Comparison of ENCODE assay signal across 8 mouse cellular contexts in genomic region chr19:5715793-5716688, GRCm38 (mm10). TPM values are rescaled to one million over a fixed set of nuclear protein-coding genes. Genes with fewer than 3 reads are reported as not detected.
DNase-seq lines count a peak whose midpoint lies in the region; ATAC-seq and TF ChIP-seq lines count a peak whose summit lies in the region.

No protein-coding gene starts in this region.

- intact Hi-C loops in gastrocnemius, adult 2 months (cut with DNase I), result no loop called here
- intact Hi-C loops in gastrocnemius, postnatal 14 days (cut with DNase I; ENCODE audit: low total_unique reads), result no loop called here

- H3K27me3 ChIP-seq in G1E (ENCODE audit: insufficient read depth, low read length), result no peaks in the 10 kb centered on the region
- no peaks in the 10 kb centered on the region for H3K27me3 ChIP-seq in kidney, embryonic 15.5 days
- no peaks in the 10 kb centered on the region for H3K27me3 ChIP-seq in lung, embryonic 14.5 days (ENCODE audit: insufficient read depth, low read length)

- TF ChIP-seq CTCF in gastrocnemius, adult 2 months (IDR thresholded peaks at IDR 0.05), result peak; percentile 37
- peak; percentile 42; the same call in 1 of the 2 replicates for TF ChIP-seq CTCF in G1E (IDR thresholded peaks at IDR 0.05; ENCODE audit: low read depth, low read length)
- peak; percentile 67 for TF ChIP-seq CTCF in lung, embryonic 14.5 days (IDR thresholded peaks at IDR 0.05; ENCODE audit: low read depth)

- peak overlapping the region; percentile 15 for H3K4me3 ChIP-seq in gastrocnemius, adult 2 months
- peak overlapping the region; percentile 7; the same call in 1 of the 2 replicates for H3K4me3 ChIP-seq in G1E (ENCODE audit: low read depth, low read length)
- H3K4me3 ChIP-seq in kidney, embryonic 15.5 days (replicated peaks), result peak overlapping the region; percentile 26
- H3K4me3 ChIP-seq in lung, embryonic 14.5 days (ENCODE audit: low read depth, low read length), result no peak overlapping the region

- peaks cover 100% of the 10 kb centered on the region for H3K36me3 ChIP-seq in G1E (replicated peaks)
- H3K36me3 ChIP-seq in kidney, embryonic 15.5 days, result peaks cover 62% of the 10 kb centered on the region
- H3K36me3 ChIP-seq in lung, embryonic 14.5 days (ENCODE audit: insufficient read depth), result peaks cover 75% of the 10 kb centered on the region

- peak overlapping the region; percentile 59 for H3K4me2 ChIP-seq in kidney, embryonic 15.5 days
- H3K4me2 ChIP-seq in lung, embryonic 14.5 days, result peak overlapping the region; percentile 49

- peak overlapping the region; percentile 84 for H3K27ac ChIP-seq in gastrocnemius, adult 2 months
- H3K27ac ChIP-seq in kidney, embryonic 15.5 days, result no peak overlapping the region
- no peak overlapping the region for H3K27ac ChIP-seq in lung, embryonic 14.5 days (ENCODE audit: low read depth)

- no peak overlapping the region for H3K9ac ChIP-seq in kidney, embryonic 15.5 days
- H3K9ac ChIP-seq in lung, embryonic 14.5 days, result no peak overlapping the region

- no peak for ATAC-seq in G1E (ENCODE audit: extremely low read depth, insufficient number of reproducible peaks, low FRiP score, poor library complexity, severe bottlenecking)
- peak; percentile 80 for ATAC-seq in erythroblast, adult 5-6 weeks (replicated peaks; ENCODE audit: low FRiP score, poor library complexity, severe bottlenecking)
- peak; percentile 30 for ATAC-seq in kidney, embryonic 15.5 days (replicated peaks; ENCODE audit: low FRiP score)
- ATAC-seq in lung, embryonic 14.5 days (ENCODE audit: insufficient read depth), result peak; percentile 41; the same call in 1 of the 2 replicates

- DNase-seq in gastrocnemius, adult 2 months, result peak; percentile 54
- DNase-seq in gastrocnemius, postnatal 14 days, result no peak
- DNase-seq in G1E (ENCODE audit: low spot score), result no peak
- peak; percentile 63 for DNase-seq in lung, embryonic 14.5 days
- peak; percentile 62 for DNase-seq in retina, postnatal 1 day
- no peak for DNase-seq in natural killer cell, adult 2 months (ENCODE audit: low spot score in 2 of 2)

- no peaks in the 10 kb centered on the region for H3K9me3 ChIP-seq in G1E (replicated peaks)
- no peaks in the 10 kb centered on the region for H3K9me3 ChIP-seq in kidney, embryonic 15.5 days (replicated peaks)
- no peaks in the 10 kb centered on the region for H3K9me3 ChIP-seq in lung, embryonic 14.5 days (ENCODE audit: low read depth, low read length)

- peaks cover 72% of the 10 kb centered on the region for H3K4me1 ChIP-seq in G1E (ENCODE audit: insufficient read depth, low read depth, low read length)
- peaks cover 49% of the 10 kb centered on the region for H3K4me1 ChIP-seq in kidney, embryonic 15.5 days
- 0 out of 2 replicates have a peak, but pooled peaks cover 7% of the 10 kb centered on the region for H3K4me1 ChIP-seq in lung, embryonic 14.5 days (ENCODE audit: insufficient read depth)

- 28% methylated on average over 43 of the region's 43 CpGs for WGBS in kidney, embryonic 15.5 days
- WGBS in lung, embryonic 14.5 days, result 32% methylated on average over 43 of the region's 43 CpGs

RNA-seq across cellular contexts. Expression of gene Ehbp1l1, which starts 10.1 kb away (rescaled TPM):
- 100 to 1,000 TPM; 218 to 220 TPM for total RNA-seq in gastrocnemius, adult 2 months (2021)
- total RNA-seq in gastrocnemius, postnatal 14 days (2021), result 100 to 1,000 TPM; 246 to 269 TPM
- total RNA-seq in G1E (2014; fragmentation: Nextera tagmentation) (20.8 and 34.1 TPM in 2 replicates), G1E (2017) (45.5 and 45.7 TPM in 2 replicates)
- polyA plus RNA-seq in G1E (2012), result 85.9 and 88.3 TPM in 2 replicates
- 27.5 and 57.9 TPM in 2 replicates for total RNA-seq in erythroblast, adult 5-6 weeks (2015; ENCODE audit: low replicate concordance)
- 236 and 446 TPM in 2 replicates for total RNA-seq in erythroblast, adult 5-6 weeks (2017; ENCODE audit: low replicate concordance)
- polyA plus RNA-seq in kidney, embryonic 15.5 days (2015; fragmentation: Nextera tagmentation; extraction: Ambion mirVana), result 20.5 and 25.9 TPM in 2 replicates
- polyA plus RNA-seq in lung, embryonic 14.5 days (2014; fragmentation: Nextera tagmentation; extraction: Ambion mirVana), result 15.5 and 17.4 TPM in 2 replicates

RNA-seq across cellular contexts. Expression of gene Kcnk7, which starts 11.9 kb away (rescaled TPM):
- not detected for total RNA-seq in gastrocnemius, adult 2 months (2021)
- total RNA-seq in gastrocnemius, postnatal 14 days (2021), result not detected
- total RNA-seq in G1E (2014; fragmentation: Nextera tagmentation), result not detected in 2 replicates
- total RNA-seq in G1E (2017), result not detected in 2 replicates
- polyA plus RNA-seq in G1E (2012), result 0.07 and 0.10 TPM in 2 replicates
- total RNA-seq in erythroblast, adult 5-6 weeks (2015; ENCODE audit: low replicate concordance), result not detected in 2 replicates
- not detected in 2 replicates for total RNA-seq in erythroblast, adult 5-6 weeks (2017; ENCODE audit: low replicate concordance)
- 0.15 and 0.38 TPM in 2 replicates for polyA plus RNA-seq in kidney, embryonic 15.5 days (2015; fragmentation: Nextera tagmentation; extraction: Ambion mirVana)
- 0.32 and 0.47 TPM in 2 replicates for polyA plus RNA-seq in lung, embryonic 14.5 days (2014; fragmentation: Nextera tagmentation; extraction: Ambion mirVana)

RNA-seq across cellular contexts. Expression of gene Fam89b, which starts 13.4 kb away (rescaled TPM):
- 10 to 100 TPM; 22.2 to 22.6 TPM for total RNA-seq in gastrocnemius, adult 2 months (2021)
- 10 to 100 TPM; 29.6 to 32.9 TPM for total RNA-seq in gastrocnemius, postnatal 14 days (2021)
- total RNA-seq in G1E (2014; fragmentation: Nextera tagmentation) (20.0 and 23.4 TPM in 2 replicates), G1E (2017) (21.9 and 27.8 TPM in 2 replicates)
- polyA plus RNA-seq in G1E (2012), result 56.7 and 58.5 TPM in 2 replicates
- 11.5 and 30.4 TPM in 2 replicates for total RNA-seq in erythroblast, adult 5-6 weeks (2015; ENCODE audit: low replicate concordance)
- 8.5 and 10.5 TPM in 2 replicates for total RNA-seq in erythroblast, adult 5-6 weeks (2017; ENCODE audit: low replicate concordance)
- polyA plus RNA-seq in kidney, embryonic 15.5 days (2015; fragmentation: Nextera tagmentation; extraction: Ambion mirVana), result 89.0 and 91.4 TPM in 2 replicates
- polyA plus RNA-seq in lung, embryonic 14.5 days (2014; fragmentation: Nextera tagmentation; extraction: Ambion mirVana), result 108 and 116 TPM in 2 replicates

RNA-seq across cellular contexts. Expression of gene Ltbp3, which starts 24.7 kb away (rescaled TPM):
- total RNA-seq in gastrocnemius, adult 2 months (2021), result 10 to 100 TPM; 32.4 to 44.6 TPM
- 10 to 100 TPM; 57.0 to 66.4 TPM for total RNA-seq in gastrocnemius, postnatal 14 days (2021)
- total RNA-seq in G1E (2014; fragmentation: Nextera tagmentation) (not detected in 2 replicates), G1E (2017) (0.17 and 0.22 TPM in 2 replicates)
- polyA plus RNA-seq in G1E (2012), result 0.13 TPM in 1 of 2 replicates, not detected in the other
- 0.63 TPM in 1 of 2 replicates, not detected in the other for total RNA-seq in erythroblast, adult 5-6 weeks (2015; ENCODE audit: low replicate concordance)
- total RNA-seq in erythroblast, adult 5-6 weeks (2017; ENCODE audit: low replicate concordance), result 0.68 TPM in 1 of 2 replicates, not detected in the other
- 18.5 and 18.8 TPM in 2 replicates for polyA plus RNA-seq in kidney, embryonic 15.5 days (2015; fragmentation: Nextera tagmentation; extraction: Ambion mirVana)
- 51.8 and 55.9 TPM in 2 replicates for polyA plus RNA-seq in lung, embryonic 14.5 days (2014; fragmentation: Nextera tagmentation; extraction: Ambion mirVana)

RNA-seq across cellular contexts. Expression of gene Pcnx3, which starts 27.3 kb away (rescaled TPM):
- total RNA-seq in gastrocnemius, adult 2 months (2021), result 10 to 100 TPM; 12.6 to 14.0 TPM
- total RNA-seq in gastrocnemius, postnatal 14 days (2021), result 10 to 100 TPM; 15.3 to 17.6 TPM
- total RNA-seq in G1E (2014; fragmentation: Nextera tagmentation), result 50.7 and 51.0 TPM in 2 replicates
- 13.6 and 16.1 TPM in 2 replicates for total RNA-seq in G1E (2017)
- 178 and 200 TPM in 2 replicates for polyA plus RNA-seq in G1E (2012)
- 10.7 and 16.3 TPM in 2 replicates for total RNA-seq in erythroblast, adult 5-6 weeks (2015; ENCODE audit: low replicate concordance)
- 14.8 and 20.3 TPM in 2 replicates for total RNA-seq in erythroblast, adult 5-6 weeks (2017; ENCODE audit: low replicate concordance)
- 22.2 and 30.1 TPM in 2 replicates for polyA plus RNA-seq in kidney, embryonic 15.5 days (2015; fragmentation: Nextera tagmentation; extraction: Ambion mirVana)
- polyA plus RNA-seq in lung, embryonic 14.5 days (2014; fragmentation: Nextera tagmentation; extraction: Ambion mirVana), result 28.4 and 35.2 TPM in 2 replicates

Comparison
In these comparisons a context has a peak if more than half of its experiments do, and no peak if none do; other contexts are left out.
1. DNase-seq: peak in gastrocnemius, adult 2 months (single experiment), lung, embryonic 14.5 days (single experiment) and retina, postnatal 1 day (single experiment); none in gastrocnemius, postnatal 14 days (single experiment), G1E (single experiment) and natural killer cell, adult 2 months (0 of 2).
2. Peak in every context shown above with its lines, with median percentiles within 50 percentile points of each other: CTCF ChIP-seq.